Mouse (Mus musculus): Measurements from ENCODE around the gene Trh. TPM values are rescaled to one million over a fixed set of nuclear protein-coding genes. Genes with fewer than 3 reads are reported as not detected.

Gene Trh
- total RNA-seq (2023) = not detected

DNA sequence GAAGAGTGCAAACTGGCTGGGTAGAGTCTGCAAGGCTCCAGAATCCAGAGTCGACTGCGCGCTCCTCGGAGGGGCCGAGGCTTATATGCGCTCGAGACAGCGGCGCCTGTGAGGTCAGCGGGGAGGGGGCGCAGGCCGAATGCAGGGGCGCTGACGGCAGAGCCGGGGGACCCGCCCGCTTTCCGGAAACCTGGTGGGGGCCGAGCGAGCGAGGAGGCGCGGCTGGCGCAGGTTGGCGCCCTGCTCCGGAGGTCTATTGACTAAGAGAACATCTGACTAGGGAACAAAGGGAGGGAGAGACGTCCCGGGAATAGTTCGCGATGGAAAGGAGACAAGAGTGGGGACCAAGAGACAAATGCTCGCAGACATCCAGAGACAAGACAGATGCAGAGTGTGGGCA lies at the start of gene Trh:
TSS of gene Trh (minus strand) at position 60 of the 400 bp plus-strand sequence.

GRCm38 (mm10) chr6:92214773-92215449 lies 29.5 kb downstream of the Trh start, which contains the start of gene Rbsn:
Rbsn (minus strand) TSS chr6:92214925.

Other genes with a start within 250 kb of the Trh start
- gene Nr2c2, start 153.3 kb downstream of the Trh start, total RNA-seq (2023) = 10 to 100 TPM; 52.4 to 60.1 TPM
- 10 to 100 TPM; 10.6 to 11.1 TPM for gene Mrps25, start 60.6 kb downstream of the Trh start, total RNA-seq (2023)
- 10 to 100 TPM; 14.3 to 14.7 TPM for gene Rbsn, start 29.7 kb downstream of the Trh start, total RNA-seq (2023)

Data from neutrophil, adult 83 days (primary cell).